In the genomic region with DNA sequence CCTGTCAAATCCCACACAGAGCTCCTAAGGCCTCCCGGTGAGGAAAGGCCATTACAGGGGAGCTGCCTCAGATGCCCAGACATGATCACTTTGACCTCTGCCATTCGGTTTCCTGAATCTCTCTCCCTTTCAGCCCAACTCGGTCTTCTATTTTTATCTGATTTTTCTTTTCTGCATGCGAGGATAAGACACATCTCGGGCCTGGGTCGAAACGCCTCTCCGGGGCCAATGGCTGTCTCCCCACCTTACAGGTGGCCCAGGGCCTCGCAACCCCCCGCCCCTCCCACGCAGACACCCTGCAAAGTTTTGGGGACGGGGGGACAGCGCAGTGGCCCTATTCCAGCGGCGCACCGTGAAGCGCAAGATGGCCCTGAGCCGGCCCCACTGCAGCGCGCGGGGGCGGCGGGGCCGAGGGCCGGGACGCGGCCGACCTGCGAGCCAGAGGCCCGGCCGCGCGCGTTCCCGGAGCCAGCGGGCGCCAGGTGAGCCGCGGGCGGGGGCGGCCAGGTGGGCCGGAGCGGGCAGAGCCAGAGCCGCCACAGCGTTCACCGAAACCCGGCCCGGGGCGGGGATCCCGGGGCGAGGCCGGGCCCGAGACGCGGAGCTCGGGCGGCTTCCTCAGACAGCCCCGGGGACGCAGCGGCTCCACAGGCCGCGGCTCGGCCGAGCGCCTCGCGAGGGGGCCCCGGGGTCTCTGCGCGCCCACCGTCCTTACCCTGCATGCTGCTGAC, we compare ENCODE assay signal across 8 mouse cellular contexts. TPM values are rescaled to one million over a fixed set of nuclear protein-coding genes. Genes with fewer than 3 reads are reported as not detected.
A peak's percentile ranks its signal among the peaks of the same experiment; 100 is the strongest.
DNase-seq lines count a peak whose midpoint lies in the region; ATAC-seq and TF ChIP-seq lines count a peak whose summit lies in the region.

No protein-coding gene starts in this region.

- no peak for DNase-seq in heart, adult 11 months
- peak; percentile 56 for DNase-seq in A20 (ENCODE audit: low read depth, low spot score)
- no peak for DNase-seq in Patski (ENCODE audit: low read depth, low spot score)
- DNase-seq in urinary bladder, postnatal 25 days (ENCODE audit: low spot score), result no peak

- H3K27me3 ChIP-seq in heart, embryonic 15.5 days, result no peaks in the 10 kb centered on the region
- no peaks in the 10 kb centered on the region for H3K27me3 ChIP-seq in Patski
- no peaks in the 10 kb centered on the region for H3K27me3 ChIP-seq in forebrain, embryonic 12.5 days
- H3K27me3 ChIP-seq in limb, embryonic 15.5 days, result no peaks in the 10 kb centered on the region
- H3K27me3 ChIP-seq in neural tube, embryonic 13.5 days, result no peaks in the 10 kb centered on the region

- peak overlapping the region; percentile 62 for H3K4me2 ChIP-seq in heart, embryonic 15.5 days
- peak overlapping the region; percentile 73 for H3K4me2 ChIP-seq in forebrain, embryonic 12.5 days
- H3K4me2 ChIP-seq in limb, embryonic 15.5 days, result peak overlapping the region; percentile 47
- peak overlapping the region; percentile 76 for H3K4me2 ChIP-seq in neural tube, embryonic 13.5 days

- H3K9ac ChIP-seq in heart, embryonic 15.5 days, result peak overlapping the region; percentile 99
- peak overlapping the region; percentile 99 for H3K9ac ChIP-seq in forebrain, embryonic 12.5 days
- peak overlapping the region; percentile 98 for H3K9ac ChIP-seq in limb, embryonic 15.5 days
- peak overlapping the region; percentile 99 for H3K9ac ChIP-seq in neural tube, embryonic 13.5 days

- POLR2A ChIA-PET in Patski (lab: Charles Lee), result interaction anchor here (0.7 to 1.8 kb wide), 2 partner anchors 13 to 18 kb away, joined by 6 to 8 read pairs; partner anchors contain the start of gene Zkscan6

- TF ChIP-seq CTCF in Patski (IDR thresholded peaks at IDR 0.05), result no peak

- no peaks in the 10 kb centered on the region for H3K36me3 ChIP-seq in heart, embryonic 15.5 days
- no peaks in the 10 kb centered on the region for H3K36me3 ChIP-seq in forebrain, embryonic 12.5 days (replicated peaks)
- H3K36me3 ChIP-seq in limb, embryonic 15.5 days, result no peaks in the 10 kb centered on the region
- H3K36me3 ChIP-seq in neural tube, embryonic 13.5 days, result no peaks in the 10 kb centered on the region

- H3K4me1 ChIP-seq in heart, embryonic 15.5 days (replicated peaks), result peaks cover 23% of the 10 kb centered on the region
- H3K4me1 ChIP-seq in forebrain, embryonic 12.5 days, result peaks cover 19% of the 10 kb centered on the region
- peaks cover 12% of the 10 kb centered on the region; the same call in 1 of the 2 replicates for H3K4me1 ChIP-seq in limb, embryonic 15.5 days
- H3K4me1 ChIP-seq in neural tube, embryonic 13.5 days (replicated peaks), result peaks cover 20% of the 10 kb centered on the region

- H3K27ac ChIP-seq in heart, embryonic 15.5 days, result peak overlapping the region; percentile 85
- H3K27ac ChIP-seq in forebrain, embryonic 12.5 days, result peak overlapping the region; percentile 89
- peak overlapping the region; percentile 89 for H3K27ac ChIP-seq in limb, embryonic 15.5 days
- H3K27ac ChIP-seq in neural tube, embryonic 13.5 days (replicated peaks), result peak overlapping the region; percentile 92

- under 1% methylated on average over 70 of the region's 71 CpGs for WGBS in heart, embryonic 15.5 days
- WGBS in forebrain, embryonic 12.5 days, result under 1% methylated on average over 54 of the region's 71 CpGs
- WGBS in limb, embryonic 15.5 days, result under 1% methylated on average over 69 of the region's 71 CpGs
- under 1% methylated on average over 71 of the region's 71 CpGs for WGBS in neural tube, embryonic 13.5 days

- peak; percentile 82 for ATAC-seq in heart, embryonic 15.5 days (replicated peaks; ENCODE audit: insufficient number of reproducible peaks, insufficient read depth, low FRiP score, low read depth)
- ATAC-seq in Patski, result peak; percentile 66
- ATAC-seq in forebrain, embryonic 12.5 days (ENCODE audit: low FRiP score), result peak; percentile 91
- ATAC-seq in limb, embryonic 15.5 days (ENCODE audit: insufficient number of reproducible peaks, low FRiP score, low TSS enrichment, low read depth), result peak; percentile 75
- ATAC-seq in neural tube, embryonic 13.5 days (ENCODE audit: low read depth), result peak; percentile 92

- H3K9me3 ChIP-seq in heart, embryonic 15.5 days (replicated peaks), result no peaks in the 10 kb centered on the region
- H3K9me3 ChIP-seq in forebrain, embryonic 12.5 days, result no peaks in the 10 kb centered on the region
- no peaks in the 10 kb centered on the region for H3K9me3 ChIP-seq in limb, embryonic 15.5 days
- no peaks in the 10 kb centered on the region for H3K9me3 ChIP-seq in neural tube, embryonic 13.5 days

- H3K4me3 ChIP-seq in heart, embryonic 15.5 days, result peak overlapping the region; percentile 97
- peak overlapping the region; percentile 97 for H3K4me3 ChIP-seq in forebrain, embryonic 12.5 days (replicated peaks)
- H3K4me3 ChIP-seq in limb, embryonic 15.5 days, result peak overlapping the region; percentile 96
- peak overlapping the region; percentile 99 for H3K4me3 ChIP-seq in neural tube, embryonic 13.5 days

- CTCF ChIA-PET in Patski (lab: Charles Lee), result no interaction called here

- in situ Hi-C loops in Patski (cut with MboI; ENCODE audit: low pct_unique_long_range_greater_than_20kb), result no loop called here

RNA-seq across cellular contexts. Expression of gene Map2k4, which starts 0.5 kb away (rescaled TPM):
- polyA plus RNA-seq in heart, embryonic 15.5 days (2015; fragmentation: Nextera tagmentation; extraction: Ambion mirVana), result 55.7 and 58.2 TPM in 2 replicates
- polyA plus RNA-seq in Patski (2021), result 51.1 TPM
- 66.0 and 67.0 TPM in 2 replicates for polyA plus RNA-seq in forebrain, embryonic 12.5 days (2016; fragmentation: Nextera tagmentation; extraction: Ambion mirVana)
- polyA plus RNA-seq in limb, embryonic 15.5 days (2015; fragmentation: Nextera tagmentation; extraction: Ambion mirVana), result 58.8 and 63.6 TPM in 2 replicates
- polyA plus RNA-seq in neural tube, embryonic 13.5 days (2015; fragmentation: Nextera tagmentation; extraction: Ambion mirVana), result 80.9 and 93.9 TPM in 2 replicates

RNA-seq across cellular contexts. Expression of gene Zkscan6, which starts 19.4 kb away (rescaled TPM):
- polyA plus RNA-seq in heart, embryonic 15.5 days (2015; fragmentation: Nextera tagmentation; extraction: Ambion mirVana), result 9.5 and 11.0 TPM in 2 replicates
- polyA plus RNA-seq in Patski (2021), result 10.4 TPM
- polyA plus RNA-seq in forebrain, embryonic 12.5 days (2016; fragmentation: Nextera tagmentation; extraction: Ambion mirVana), result 15.8 and 17.2 TPM in 2 replicates
- polyA plus RNA-seq in limb, embryonic 15.5 days (2015; fragmentation: Nextera tagmentation; extraction: Ambion mirVana), result 14.7 and 15.7 TPM in 2 replicates
- 19.6 and 20.3 TPM in 2 replicates for polyA plus RNA-seq in neural tube, embryonic 13.5 days (2015; fragmentation: Nextera tagmentation; extraction: Ambion mirVana)
